Mouse (Mus musculus) stomach, postnatal 0 days (tissue): ENCODE data around the gene Cryzl2. TPM values are rescaled to one million over a fixed set of nuclear protein-coding genes. Genes with fewer than 3 reads are reported as not detected.

Experiments
- ATAC-seq: fragments of 200-750 bp; cut with Nextera tagmentation; 2 replicates; pipeline ENCODE4 v1.8.0; 2017; ENCODE audit not compliant: low FRiP score, low TSS enrichment
- DNase-seq: peaks from one replicate; pipeline ENCODE4 v3.0.0-alpha.2; 2016; ENCODE audit warnings: low spot score
- H3K27ac ChIP-seq: fragments of 300-500 bp; sonication (generic); replicated peaks from 2 replicates; pipeline ENCODE4 v1.5.1; 2014; ENCODE audit warnings: mild to moderate bottlenecking, control low read depth
- H3K27me3 ChIP-seq: fragments of 300-500 bp; sonication (generic); 2 replicates; pipeline ENCODE4 v1.6.1; 2014; ENCODE audit warnings: low read length; ENCODE audit not compliant: control insufficient read depth, insufficient read depth
- H3K36me3 ChIP-seq: fragments of 300-500 bp; sonication (generic); 2 replicates; pipeline ENCODE4 v1.6.1; 2014; ENCODE audit warnings: low read length, mixed read lengths; ENCODE audit not compliant: control insufficient read depth, insufficient read depth
- H3K4me1 ChIP-seq: fragments of 300-500 bp; sonication (generic); replicated peaks from 2 replicates; pipeline ENCODE4 v1.6.1; 2014; ENCODE audit warnings: antibody characterized with exemption; ENCODE audit not compliant: control insufficient read depth, insufficient read depth
- H3K4me2 ChIP-seq: fragments of 300-500 bp; sonication (generic); replicated peaks from 2 replicates; pipeline ENCODE4 v1.6.1; 2014; ENCODE audit warnings: low read depth, mild to moderate bottlenecking, control low read depth, moderate library complexity
- H3K4me3 ChIP-seq: fragments of 300-500 bp; sonication (generic); 2 replicates; pipeline ENCODE4 v1.5.1; 2014; ENCODE audit warnings: low read depth, low read length, control low read depth
- H3K9ac ChIP-seq: fragments of 300-500 bp; sonication (generic); 2 replicates; pipeline ENCODE4 v1.6.1; 2014; ENCODE audit warnings: mild to moderate bottlenecking, low read length, control low read depth, mixed read lengths
- H3K9me3 ChIP-seq: fragments of 300-500 bp; sonication (generic); 2 replicates; pipeline ENCODE4 v1.6.1; 2016; ENCODE audit warnings: low read length; ENCODE audit not compliant: control insufficient read depth
- CTCF ChIP-seq: IDR thresholded peaks from 2 replicates; pipeline ENCODE4 v1.5.1; 2016; ENCODE audit warnings: antibody characterized with exemption, low read depth, mild to moderate bottlenecking, moderate library complexity
- EP300 ChIP-seq: optimal IDR thresholded peaks from 2 replicates; pipeline ENCODE3; 2016; ENCODE audit warnings: antibody characterized with exemption
- WGBS: fragments of 180-500 bp; shearing (Covaris S2); extraction: QIAGEN DNeasy Blood & Tissue Kit; methylation state at CpG from one replicate; pipeline ENCODE4 v1.1.7; 2014; 5-methylcytosine and 5-hydroxymethylcytosine counted together
- polyA plus RNA-seq: library from polyadenylated mRNA; unstranded; fragments of >200 nt; fragmentation: Nextera tagmentation; extraction: Ambion mirVana; gene quantifications from 2 replicates; pipeline ENCODE4 v1.2.1, GENCODE M21; 2015

The Cryzl2 gene
- polyA plus RNA-seq, 1 experiment from 2014 or later, result 14.8 TPM

DNA sequence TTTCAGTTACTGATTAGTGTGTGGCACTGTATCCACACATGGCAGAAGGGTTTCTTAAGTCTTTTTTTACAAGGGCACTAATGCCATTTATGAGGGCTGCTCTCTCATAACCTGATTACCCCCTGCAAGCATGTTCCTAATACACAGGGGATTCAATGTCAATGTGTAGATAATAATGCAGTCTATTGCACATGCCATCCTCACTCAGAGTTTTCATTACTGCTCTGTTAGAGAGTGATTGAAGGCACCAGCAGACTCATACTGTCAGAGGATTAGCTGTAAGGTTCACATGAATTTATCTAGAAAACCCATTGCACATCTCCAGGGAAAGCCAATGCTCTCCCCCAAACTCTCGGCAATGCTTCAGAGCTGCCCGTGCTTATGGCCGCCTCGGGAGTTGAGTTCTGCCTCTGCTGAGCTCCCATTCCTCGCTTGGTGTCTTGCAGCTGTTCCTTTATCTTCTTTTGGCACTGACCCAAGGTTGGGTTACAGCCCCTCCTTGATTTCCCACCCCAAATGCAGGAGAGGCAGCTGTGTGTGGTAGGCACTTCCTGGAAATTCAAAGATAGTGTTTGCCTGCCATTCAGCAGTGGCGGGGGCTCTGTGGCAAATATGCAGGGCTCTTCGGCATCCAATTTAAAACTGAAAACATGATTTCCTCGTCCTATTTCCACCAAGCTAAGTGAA lies 32.5 kb upstream of the Cryzl2 start:
- Histone ChIP-seq H3K36me3 (no peaks in the 10 kb centered on the region), H3K9me3 (no peaks in the 10 kb centered on the region), H3K4me2 (no peak overlapping the region), H3K27ac (no peak overlapping the region), H3K27me3 (no peaks in the 10 kb centered on the region), H3K4me1 (no peaks in the 10 kb centered on the region), H3K4me3 (no peak overlapping the region), H3K9ac (no peak overlapping the region)
- DNase-seq (no peak), ATAC-seq (no peak)
- 42% methylated on average over 8 of the region's 8 CpGs for WGBS
- TF ChIP-seq CTCF, result no peak
- TF ChIP-seq EP300, result no peak

DNA sequence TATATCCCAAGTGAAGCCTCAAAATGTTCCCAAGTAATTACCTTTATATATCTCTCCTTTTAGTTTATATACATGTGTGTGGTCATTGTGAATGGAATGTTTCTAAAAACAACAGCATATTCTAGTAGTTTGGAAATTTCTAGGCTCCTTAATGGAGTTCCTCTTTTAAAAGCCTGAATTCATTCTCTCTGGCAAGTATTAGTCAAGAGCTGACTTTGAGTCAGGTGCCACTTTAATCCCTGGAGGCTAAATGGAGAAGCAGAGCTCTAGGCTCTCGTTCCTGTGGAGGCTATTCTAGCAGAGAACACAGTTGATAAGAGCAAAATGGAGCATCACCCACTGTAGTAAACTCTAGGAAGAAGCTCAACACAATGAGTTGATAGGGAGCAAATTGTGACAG lies 31.4 kb upstream of the Cryzl2 start:
- no peak for DNase-seq
- Histone ChIP-seq H3K4me1 (no peaks in the 10 kb centered on the region), H3K4me2 (no peak overlapping the region), H3K27ac (no peak overlapping the region), H3K4me3 (no peak overlapping the region), H3K27me3 (no peaks in the 10 kb centered on the region), H3K9me3 (no peaks in the 10 kb centered on the region), H3K9ac (no peak overlapping the region), H3K36me3 (no peaks in the 10 kb centered on the region)
- no peak for ATAC-seq
- TF ChIP-seq EP300, result no peak
- TF ChIP-seq CTCF, result no peak
- 47% methylated on average over 1 of the region's 1 CpGs for WGBS

DNA sequence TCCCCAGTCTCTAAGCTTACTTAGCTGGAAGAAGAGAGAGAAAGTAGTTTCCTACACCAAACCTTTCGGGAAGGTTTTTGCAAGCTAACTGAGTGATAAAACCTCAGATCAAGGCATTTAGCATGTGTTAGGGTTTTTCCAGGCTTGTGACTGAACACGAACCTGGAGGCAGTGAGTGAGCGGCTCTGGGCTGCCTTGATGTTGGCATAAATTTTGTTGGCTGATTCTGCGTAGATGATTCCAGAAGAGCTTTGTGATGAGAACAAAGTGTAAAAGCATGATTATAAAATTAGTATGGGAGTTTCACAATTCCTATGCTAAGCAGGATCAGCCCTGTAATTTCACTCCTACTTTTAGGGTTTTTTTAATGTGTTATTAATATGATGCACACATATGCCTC lies 30.8 kb upstream of the Cryzl2 start:
- TF ChIP-seq CTCF, result no peak
- TF ChIP-seq EP300, result no peak
- no peak overlapping the region for H3K9ac ChIP-seq
- DNase-seq, result no peak
- WGBS, result 86% methylated on average over 4 of the region's 4 CpGs
- no peak overlapping the region for H3K4me2 ChIP-seq
- H3K27ac ChIP-seq, result no peak overlapping the region
- no peaks in the 10 kb centered on the region for H3K4me1 ChIP-seq
- H3K9me3 ChIP-seq, result no peaks in the 10 kb centered on the region
- no peaks in the 10 kb centered on the region for H3K27me3 ChIP-seq
- H3K4me3 ChIP-seq, result no peak overlapping the region
- no peaks in the 10 kb centered on the region for H3K36me3 ChIP-seq
- no peak for ATAC-seq

DNA sequence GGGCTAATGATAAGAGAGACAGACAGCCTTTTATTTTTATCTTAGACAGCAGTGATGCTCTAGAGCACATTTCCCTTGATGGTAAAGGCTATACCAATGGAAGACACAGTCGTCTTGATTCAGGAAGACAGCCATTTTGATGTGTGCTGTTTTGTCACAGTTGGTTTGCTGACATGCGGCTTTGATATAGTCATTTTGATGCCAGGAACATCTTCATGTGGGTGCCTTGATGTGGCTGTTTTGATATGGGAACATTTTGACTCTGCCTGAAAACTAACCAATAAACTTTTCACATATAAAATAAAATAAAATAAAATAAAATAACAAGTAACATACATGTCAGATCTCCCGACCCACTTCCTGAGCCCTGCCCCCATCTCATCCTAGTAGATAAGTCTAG lies 30.0 kb upstream of the Cryzl2 start:
- Histone ChIP-seq H3K9ac (no peak overlapping the region), H3K9me3 (no peaks in the 10 kb centered on the region), H3K4me3 (no peak overlapping the region), H3K27me3 (no peaks in the 10 kb centered on the region), H3K4me2 (no peak overlapping the region), H3K4me1 (no peaks in the 10 kb centered on the region), H3K27ac (no peak overlapping the region), H3K36me3 (no peaks in the 10 kb centered on the region)
- TF ChIP-seq CTCF (no peak), EP300 (no peak)
- DNase-seq (no peak), ATAC-seq (no peak)
- 91% methylated on average over 3 of the region's 3 CpGs for WGBS

DNA sequence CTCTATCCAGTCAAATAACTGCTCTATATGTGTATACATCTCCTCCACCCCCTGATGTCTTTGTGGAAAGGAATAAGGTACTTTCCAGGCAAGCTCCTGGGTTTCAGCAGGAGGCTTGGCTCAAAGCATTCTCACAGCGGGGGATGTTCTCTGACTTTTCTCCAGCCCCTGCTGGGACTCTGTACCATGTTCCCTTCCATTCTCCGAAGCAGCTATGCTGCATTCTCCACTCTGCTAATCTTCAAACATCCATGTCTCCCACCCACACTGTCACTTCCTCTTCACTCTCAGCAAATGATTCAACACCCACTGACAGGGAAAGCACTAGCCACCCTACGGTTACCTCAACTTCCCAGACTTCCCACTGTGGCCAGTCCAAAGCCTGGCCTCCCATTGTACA lies 25.1 kb upstream of the Cryzl2 start:
- WGBS, result 58% methylated on average over 3 of the region's 3 CpGs
- Histone ChIP-seq H3K4me2 (no peak overlapping the region), H3K9ac (no peak overlapping the region), H3K4me1 (no peaks in the 10 kb centered on the region), H3K27me3 (no peaks in the 10 kb centered on the region), H3K4me3 (no peak overlapping the region), H3K36me3 (no peaks in the 10 kb centered on the region), H3K27ac (no peak overlapping the region), H3K9me3 (no peaks in the 10 kb centered on the region)
- no peak for ATAC-seq
- TF ChIP-seq EP300 (no peak), CTCF (no peak)
- DNase-seq, result no peak

DNA sequence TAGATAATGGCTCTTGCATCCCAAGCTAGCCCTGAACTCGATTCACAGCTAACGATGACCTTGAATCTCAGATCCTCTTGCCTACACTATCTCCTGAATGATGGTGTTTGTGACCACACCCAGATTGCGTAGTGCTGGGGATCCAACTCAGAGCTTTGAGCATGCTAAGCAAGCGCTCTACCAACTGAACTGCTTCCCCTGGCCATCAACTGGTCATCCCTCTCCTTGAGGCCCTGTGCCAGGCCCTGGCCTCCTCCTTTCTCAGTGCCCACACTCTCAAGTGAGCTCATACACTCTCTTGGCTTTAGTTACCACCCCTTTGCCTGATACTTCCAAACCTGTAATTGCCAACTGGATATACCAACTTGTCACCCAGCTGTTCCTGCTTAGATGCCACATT lies 24.0 kb upstream of the Cryzl2 start:
- no peak overlapping the region for H3K9ac ChIP-seq
- no peak overlapping the region for H3K4me2 ChIP-seq
- TF ChIP-seq CTCF (no peak), EP300 (no peak)
- DNase-seq, result no peak
- ATAC-seq, result no peak
- H3K4me3 ChIP-seq, result no peak overlapping the region
- H3K4me1 ChIP-seq, result no peaks in the 10 kb centered on the region
- no peak overlapping the region for H3K27ac ChIP-seq
- H3K27me3 ChIP-seq, result no peaks in the 10 kb centered on the region
- WGBS, result 82% methylated on average over 4 of the region's 4 CpGs
- H3K36me3 ChIP-seq, result no peaks in the 10 kb centered on the region
- no peaks in the 10 kb centered on the region for H3K9me3 ChIP-seq
